Mouse (Mus musculus) E14TG2a.4 (cell line): Measurements from ENCODE around the gene Pecam1.

Experiments used
- CTCF ChIP-seq: conservative IDR thresholded peaks from 2 replicates; pipeline ENCODE4 v1.5.1; 2014; ENCODE audit warnings: low read length
- POU5F1 ChIP-seq: IDR thresholded peaks from 2 replicates; pipeline ENCODE4 v1.6.1; 2014; ENCODE audit warnings: low read length, borderline replicate concordance

DNA sequence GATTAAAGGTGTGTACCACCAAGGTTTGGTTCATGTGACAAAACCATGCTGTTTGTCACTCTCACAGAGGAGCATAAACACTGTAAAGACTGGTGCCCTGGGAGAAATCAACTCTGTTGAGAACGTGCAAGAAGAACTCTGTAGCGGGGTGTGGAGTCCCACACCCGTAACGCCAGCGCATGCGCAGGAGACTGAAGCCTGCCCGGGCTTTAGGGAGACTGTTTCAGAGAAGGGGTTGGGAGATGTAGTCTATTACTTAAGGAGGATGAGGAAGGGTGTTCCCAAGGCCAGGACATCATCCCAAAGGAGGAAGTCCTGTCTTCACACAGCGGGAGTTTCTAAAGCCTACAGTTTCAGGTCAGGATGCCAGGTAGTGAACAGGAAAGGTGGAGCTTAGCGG is 51.3 kb downstream of the Pecam1 start:
- no peak for TF ChIP-seq CTCF
- no peak for TF ChIP-seq POU5F1
